Mouse (Mus musculus): ENCODE results near the gene Tmco1. TPM values are rescaled to one million over a fixed set of nuclear protein-coding genes. Genes with fewer than 3 reads are reported as not detected.
A peak's percentile ranks its signal among the peaks of the same experiment; 100 is the strongest.

Gene Tmco1
- total and polyA plus RNA-seq, 3 experiments: 60.3 to 95.3 (median 88.2) TPM

DNA sequence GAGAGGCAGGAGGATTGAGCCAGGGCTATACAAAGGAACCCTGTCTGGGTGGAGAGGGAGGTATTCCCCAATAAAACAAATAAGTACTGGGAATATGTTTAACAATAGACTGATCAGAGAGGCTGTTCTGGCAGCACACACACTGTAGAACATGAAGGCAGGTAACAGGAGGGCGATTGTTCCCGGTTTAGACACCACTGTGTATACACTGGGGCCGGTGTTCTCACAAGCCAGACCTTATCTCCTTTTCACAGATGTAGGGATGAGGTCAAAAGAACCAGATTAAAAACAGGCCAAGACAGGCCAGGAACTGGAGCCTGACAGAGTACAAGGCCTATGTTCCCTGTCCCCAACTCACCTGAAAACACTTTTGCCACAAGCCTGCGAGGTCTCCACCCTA lies 36.9 kb upstream of the Tmco1 start:
- Histone ChIP-seq H3K9ac (ENCODE audit: low read depth, low read length) (no peak overlapping the region), H3K27me3 (ENCODE audit: control insufficient read depth, insufficient read depth, low read length) (no peaks in the 10 kb centered on the region), H3K27ac (peak overlapping the region; percentile 52), H3K4me1 (ENCODE audit: control insufficient read depth, insufficient read depth, low read length) (peaks cover 23% of the 10 kb centered on the region), H3K79me2 (replicated peaks; ENCODE audit: control insufficient read depth, insufficient read depth, low read length) (0 out of 2 replicates have a peak, but pooled peaks cover 1% of the 10 kb centered on the region), H3K36me3 (ENCODE audit: control insufficient read depth, insufficient read depth, low read length) (no peaks in the 10 kb centered on the region), H3K4me3 (no peak overlapping the region)
- 32% methylated on average over 4 of the region's 4 CpGs for WGBS
- no peak for DNase-seq
- intact Hi-C loops (cut with DNase I): no loop called here
- no peak for TF ChIP-seq CTCF (IDR thresholded peaks at IDR 0.05)
- no peak for TF ChIP-seq EP300 (IDR thresholded peaks at IDR 0.05; ENCODE audit: insufficient read depth, low read depth, low read length)
- TF ChIP-seq POLR2A (IDR thresholded peaks at IDR 0.05; ENCODE audit: insufficient read depth, low read depth, low read length): no peak

- no peak for TF ChIP-seq POLR2A (IDR thresholded peaks at IDR 0.05; ENCODE audit: insufficient read depth, low read depth, low read length)
- no peak for TF ChIP-seq CTCF (IDR thresholded peaks at IDR 0.05)
- no peak for TF ChIP-seq EP300 (IDR thresholded peaks at IDR 0.05; ENCODE audit: insufficient read depth, low read depth, low read length)
- Histone ChIP-seq H3K36me3 (ENCODE audit: control insufficient read depth, insufficient read depth, low read length) (no peaks in the 10 kb centered on the region), H3K27ac (peak overlapping the region; percentile 52), H3K9ac (ENCODE audit: low read depth, low read length) (no peak overlapping the region), H3K4me3 (no peak overlapping the region), H3K27me3 (ENCODE audit: control insufficient read depth, insufficient read depth, low read length) (no peaks in the 10 kb centered on the region), H3K79me2 (replicated peaks; ENCODE audit: control insufficient read depth, insufficient read depth, low read length) (0 out of 2 replicates have a peak, but pooled peaks cover 1% of the 10 kb centered on the region), H3K4me1 (ENCODE audit: control insufficient read depth, insufficient read depth, low read length) (peaks cover 24% of the 10 kb centered on the region)
- intact Hi-C loops (cut with DNase I): no loop called here
- WGBS: 26% methylated on average over 8 of the region's 8 CpGs
- DNase-seq: no peak
These were observed 36.3 kb upstream of the Tmco1 start for GRCm38 (mm10) chr1:167271841-167272240.

DNA sequence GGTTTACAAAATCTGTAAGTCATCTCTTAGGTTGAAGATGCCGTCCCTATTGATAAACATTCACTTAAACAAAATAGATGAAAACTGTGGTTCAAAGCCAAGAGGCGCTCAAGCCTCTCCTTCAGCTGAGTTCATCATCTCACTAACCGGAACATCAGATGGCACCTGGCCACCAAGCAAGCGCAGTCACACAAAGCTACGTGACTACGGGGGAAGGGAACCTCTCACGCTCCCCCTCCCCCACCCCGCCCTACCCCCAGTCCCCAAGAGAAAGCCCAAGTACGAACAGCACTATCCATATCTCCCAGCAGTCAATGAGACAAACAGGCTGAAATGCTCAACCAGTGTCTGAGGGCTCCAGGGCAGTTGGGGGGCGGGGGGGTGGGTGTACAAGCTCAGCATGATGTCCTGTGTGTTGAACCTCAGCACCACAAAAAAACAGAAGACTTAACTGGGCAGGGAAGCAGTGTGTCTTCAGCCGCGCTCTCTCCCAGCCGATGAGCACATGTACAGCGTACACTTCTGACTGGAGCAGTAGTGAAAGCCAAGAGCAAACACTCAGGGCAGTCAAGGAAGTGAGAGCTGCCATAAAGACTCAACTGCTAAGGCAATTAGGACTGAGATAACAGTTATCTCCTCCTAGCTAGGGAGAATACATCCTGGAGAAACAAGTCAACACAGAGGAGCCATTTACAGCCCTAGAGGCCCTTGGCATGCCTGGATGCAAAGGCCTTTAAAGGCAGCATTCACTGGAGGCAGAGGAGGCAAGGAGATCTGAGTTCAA lies 34.6 kb upstream of the Tmco1 start:
- Histone ChIP-seq H3K9ac (ENCODE audit: low read depth, low read length) (no peak overlapping the region), H3K27me3 (ENCODE audit: control insufficient read depth, insufficient read depth, low read length) (no peaks in the 10 kb centered on the region), H3K36me3 (ENCODE audit: control insufficient read depth, insufficient read depth, low read length) (no peaks in the 10 kb centered on the region), H3K4me3 (no peak overlapping the region), H3K4me1 (ENCODE audit: control insufficient read depth, insufficient read depth, low read length) (peaks cover 21% of the 10 kb centered on the region), H3K79me2 (replicated peaks; ENCODE audit: control insufficient read depth, insufficient read depth, low read length) (no peaks in the 10 kb centered on the region), H3K27ac (peak overlapping the region; percentile 36; the same call in 1 of the 2 replicates)
- TF ChIP-seq POLR2A (IDR thresholded peaks at IDR 0.05; ENCODE audit: insufficient read depth, low read depth, low read length) (no peak), EP300 (IDR thresholded peaks at IDR 0.05; ENCODE audit: insufficient read depth, low read depth, low read length) (no peak)
- WGBS: 35% methylated on average over 14 of the region's 14 CpGs
- DNase-seq: no peak
- intact Hi-C loops (cut with DNase I): no loop called here

- no peak for DNase-seq
- H3K79me2 ChIP-seq (replicated peaks; ENCODE audit: control insufficient read depth, insufficient read depth, low read length): no peaks in the 10 kb centered on the region; the same call in 1 of the 2 replicates
- 74% methylated on average over 12 of the region's 12 CpGs for WGBS
- H3K36me3 ChIP-seq (ENCODE audit: control insufficient read depth, insufficient read depth, low read length): no peaks in the 10 kb centered on the region; the same call in 1 of the 2 replicates
- TF ChIP-seq POLR2A (IDR thresholded peaks at IDR 0.05; ENCODE audit: insufficient read depth, low read depth, low read length) (no peak), EP300 (IDR thresholded peaks at IDR 0.05; ENCODE audit: insufficient read depth, low read depth, low read length) (no peak), CTCF (IDR thresholded peaks at IDR 0.05) (no peak)
- H3K4me1 ChIP-seq (ENCODE audit: control insufficient read depth, insufficient read depth, low read length): peaks cover 14% of the 10 kb centered on the region
- no peak overlapping the region for H3K9ac ChIP-seq (ENCODE audit: low read depth, low read length)
- no peaks in the 10 kb centered on the region for H3K27me3 ChIP-seq (ENCODE audit: control insufficient read depth, insufficient read depth, low read length)
- H3K27ac ChIP-seq: peak overlapping the region; percentile 36
- intact Hi-C loops (cut with DNase I): no loop called here
- H3K4me3 ChIP-seq: no peak overlapping the region
These were observed 33.4 kb upstream of the Tmco1 start for GRCm38 (mm10) chr1:167274646-167275390.

- H3K27me3 ChIP-seq (ENCODE audit: control insufficient read depth, insufficient read depth, low read length): no peaks in the 10 kb centered on the region
- H3K36me3 ChIP-seq (ENCODE audit: control insufficient read depth, insufficient read depth, low read length): no peaks in the 10 kb centered on the region; the same call in 1 of the 2 replicates
- 70% methylated on average over 6 of the region's 6 CpGs for WGBS
- intact Hi-C loops (cut with DNase I): no loop called here
- TF ChIP-seq POLR2A (IDR thresholded peaks at IDR 0.05; ENCODE audit: insufficient read depth, low read depth, low read length) (no peak), EP300 (IDR thresholded peaks at IDR 0.05; ENCODE audit: insufficient read depth, low read depth, low read length) (no peak), CTCF (IDR thresholded peaks at IDR 0.05) (no peak)
- H3K4me3 ChIP-seq: no peak overlapping the region
- H3K79me2 ChIP-seq (replicated peaks; ENCODE audit: control insufficient read depth, insufficient read depth, low read length): no peaks in the 10 kb centered on the region; the same call in none of the 2 replicates
- H3K4me1 ChIP-seq (ENCODE audit: control insufficient read depth, insufficient read depth, low read length): peaks cover 5% of the 10 kb centered on the region; the same call in 1 of the 2 replicates
- H3K27ac ChIP-seq: peak overlapping the region; percentile 61
- no peak overlapping the region for H3K9ac ChIP-seq (ENCODE audit: low read depth, low read length)
- no peak for DNase-seq
These were observed 29.8 kb upstream of the Tmco1 start for GRCm38 (mm10) chr1:167278395-167278794.
